Mouse (Mus musculus): Measurements from ENCODE around the gene A730061H03Rik. TPM values are rescaled to one million over a fixed set of nuclear protein-coding genes. Genes with fewer than 3 reads are reported as not detected.

A730061H03Rik gene
- polyA plus RNA-seq, 1 experiment from 2014 or later: 2.3 TPM

- no peaks in the 10 kb centered on the region for H3K4me1 ChIP-seq (ENCODE audit: insufficient read depth, low read depth, low read length)
- no peak overlapping the region for H3K27ac ChIP-seq (ENCODE audit: low read length)
- H3K4me3 ChIP-seq (ENCODE audit: low read depth, low read length): no peak overlapping the region
- peaks cover 17% of the 10 kb centered on the region; the same call in 1 of the 2 replicates for H3K36me3 ChIP-seq (ENCODE audit: insufficient read depth, low read length)
- ATAC-seq (no peak), DNase-seq (ENCODE audit: low spot score) (no peak)
- no peak overlapping the region for H3K9ac ChIP-seq (replicated peaks; ENCODE audit: low read depth)
- H3K4me2 ChIP-seq (replicated peaks; ENCODE audit: low read depth, low read length): no peak overlapping the region
- TF ChIP-seq CTCF (IDR thresholded peaks at IDR 0.05) (no peak), EP300 (IDR thresholded peaks at IDR 0.05) (no peak)
- H3K27me3 ChIP-seq (replicated peaks; ENCODE audit: insufficient read depth, low read length): no peaks in the 10 kb centered on the region
- no peaks in the 10 kb centered on the region for H3K9me3 ChIP-seq (ENCODE audit: low read length)
- 80% methylated on average over 3 of the region's 3 CpGs for WGBS
These were observed 7.3 kb upstream of the A730061H03Rik start for GRCm38 (mm10) chr14:55567496-55567895.

GRCm38 (mm10) chr14:55565748-55566147, 5.5 kb upstream of the A730061H03Rik start:
- H3K9ac ChIP-seq (replicated peaks; ENCODE audit: low read depth): no peak overlapping the region
- TF ChIP-seq EP300 (IDR thresholded peaks at IDR 0.05) (no peak), CTCF (IDR thresholded peaks at IDR 0.05) (peak; percentile 35)
- H3K27ac ChIP-seq (ENCODE audit: low read length): no peak overlapping the region
- H3K4me2 ChIP-seq (replicated peaks; ENCODE audit: low read depth, low read length): no peak overlapping the region
- H3K4me3 ChIP-seq (ENCODE audit: low read depth, low read length): no peak overlapping the region
- peaks cover 17% of the 10 kb centered on the region; the same call in 1 of the 2 replicates for H3K36me3 ChIP-seq (ENCODE audit: insufficient read depth, low read length)
- peaks cover 7% of the 10 kb centered on the region; the same call in 1 of the 2 replicates for H3K4me1 ChIP-seq (ENCODE audit: insufficient read depth, low read depth, low read length)
- H3K9me3 ChIP-seq (ENCODE audit: low read length): no peaks in the 10 kb centered on the region
- H3K27me3 ChIP-seq (replicated peaks; ENCODE audit: insufficient read depth, low read length): no peaks in the 10 kb centered on the region
- no peak for DNase-seq (ENCODE audit: low spot score)
- ATAC-seq: no peak
- 70% methylated on average over 3 of the region's 3 CpGs for WGBS

GRCm38 (mm10) chr14:55563249-55563648, 3.0 kb upstream of the A730061H03Rik start:
- no peak overlapping the region for H3K9ac ChIP-seq (replicated peaks; ENCODE audit: low read depth)
- H3K4me3 ChIP-seq (ENCODE audit: low read depth, low read length): no peak overlapping the region
- no peak overlapping the region for H3K4me2 ChIP-seq (replicated peaks; ENCODE audit: low read depth, low read length)
- peaks cover 7% of the 10 kb centered on the region; the same call in 1 of the 2 replicates for H3K4me1 ChIP-seq (ENCODE audit: insufficient read depth, low read depth, low read length)
- TF ChIP-seq CTCF (IDR thresholded peaks at IDR 0.05) (no peak), EP300 (IDR thresholded peaks at IDR 0.05) (no peak)
- no peaks in the 10 kb centered on the region for H3K9me3 ChIP-seq (ENCODE audit: low read length)
- H3K27me3 ChIP-seq (replicated peaks; ENCODE audit: insufficient read depth, low read length): no peaks in the 10 kb centered on the region
- H3K27ac ChIP-seq (ENCODE audit: low read length): no peak overlapping the region
- H3K36me3 ChIP-seq (ENCODE audit: insufficient read depth, low read length): peaks cover 17% of the 10 kb centered on the region; the same call in 1 of the 2 replicates
- 91% methylated on average over 11 of the region's 11 CpGs for WGBS
- no peak for ATAC-seq
- DNase-seq (ENCODE audit: low spot score): no peak

- H3K9ac ChIP-seq (replicated peaks; ENCODE audit: low read depth): no peak overlapping the region
- H3K27me3 ChIP-seq (replicated peaks; ENCODE audit: insufficient read depth, low read length): no peaks in the 10 kb centered on the region
- 70% methylated on average over 10 of the region's 10 CpGs for WGBS
- no peak overlapping the region for H3K27ac ChIP-seq (ENCODE audit: low read length)
- peak overlapping the region; percentile 58; the same call in 1 of the 2 replicates for H3K4me3 ChIP-seq (ENCODE audit: low read depth, low read length)
- H3K4me2 ChIP-seq (replicated peaks; ENCODE audit: low read depth, low read length): peak overlapping the region; percentile 86
- DNase-seq (ENCODE audit: low spot score): no peak
- H3K4me1 ChIP-seq (ENCODE audit: insufficient read depth, low read depth, low read length): peaks cover 7% of the 10 kb centered on the region; the same call in 1 of the 2 replicates
- no peak for TF ChIP-seq EP300 (IDR thresholded peaks at IDR 0.05)
- no peak for TF ChIP-seq CTCF (IDR thresholded peaks at IDR 0.05)
- H3K9me3 ChIP-seq (ENCODE audit: low read length): no peaks in the 10 kb centered on the region
- H3K36me3 ChIP-seq (ENCODE audit: insufficient read depth, low read length): peaks cover 17% of the 10 kb centered on the region; the same call in 1 of the 2 replicates
- ATAC-seq: no peak
These were observed 1.7 kb upstream of the A730061H03Rik start for GRCm38 (mm10) chr14:55561860-55562259.

GRCm38 (mm10) chr14:55559799-55560201, 406 bp downstream of the A730061H03Rik start, which contains the start of gene Dcaf11:
Gene Dcaf11 (plus strand): TSS chr14:55560006.
- TF ChIP-seq EP300 (IDR thresholded peaks at IDR 0.05): no peak; the same call in 1 of the 2 replicates
- peak; percentile 60 for TF ChIP-seq CTCF (IDR thresholded peaks at IDR 0.05)
- peak within 1 kb of the TSS; percentile 60 for H3K9ac ChIP-seq (replicated peaks; ENCODE audit: low read depth)
- H3K36me3 ChIP-seq (ENCODE audit: insufficient read depth, low read length): peaks cover 6% of the 10 kb centered on the region; the same call in 1 of the 2 replicates
- H3K4me3 ChIP-seq (ENCODE audit: low read depth, low read length): peak within 1 kb of the TSS; percentile 58
- H3K4me2 ChIP-seq (replicated peaks; ENCODE audit: low read depth, low read length): peak within 1 kb of the TSS; percentile 86
- peak within 1 kb of the TSS; percentile 99 for H3K27ac ChIP-seq (ENCODE audit: low read length)
- DNase-seq (ENCODE audit: low spot score) (peak; percentile 97), ATAC-seq (peak; percentile 78)
- peaks cover 7% of the 10 kb centered on the region; the same call in 1 of the 2 replicates for H3K4me1 ChIP-seq (ENCODE audit: insufficient read depth, low read depth, low read length)
- whole genome bisulfite sequencing: under 1% methylated on average over 27 of the region's 27 CpGs
- H3K27me3 ChIP-seq (replicated peaks; ENCODE audit: insufficient read depth, low read length): no peaks in the 10 kb centered on the region
- H3K9me3 ChIP-seq (ENCODE audit: low read length): no peaks in the 10 kb centered on the region

- no peak for TF ChIP-seq EP300 (IDR thresholded peaks at IDR 0.05)
- TF ChIP-seq CTCF (IDR thresholded peaks at IDR 0.05): no peak
- no peak for ATAC-seq
- Histone ChIP-seq H3K4me3 (ENCODE audit: low read depth, low read length) (peak overlapping the region; percentile 58; the same call in 1 of the 2 replicates), H3K4me1 (ENCODE audit: insufficient read depth, low read depth, low read length) (peaks cover 7% of the 10 kb centered on the region; the same call in 1 of the 2 replicates), H3K36me3 (ENCODE audit: insufficient read depth, low read length) (no peaks in the 10 kb centered on the region), H3K9ac (replicated peaks; ENCODE audit: low read depth) (peak overlapping the region; percentile 60; the same call in 1 of the 2 replicates), H3K27ac (ENCODE audit: low read length) (peak overlapping the region; percentile 99), H3K27me3 (replicated peaks; ENCODE audit: insufficient read depth, low read length) (no peaks in the 10 kb centered on the region), H3K4me2 (replicated peaks; ENCODE audit: low read depth, low read length) (peak overlapping the region; percentile 52), H3K9me3 (ENCODE audit: low read length) (no peaks in the 10 kb centered on the region)
- DNase-seq (ENCODE audit: low spot score): peak; percentile 38
- 47% methylated on average over 6 of the region's 6 CpGs for WGBS
These were observed 1.3 kb downstream of the A730061H03Rik start for GRCm38 (mm10) chr14:55558740-55559448.

Measured in lung, postnatal 0 days (tissue).